Mouse (Mus musculus) bone marrow macrophage, adult 2 months (primary cell): ENCODE data around the gene Ddx42. TPM values are rescaled to one million over a fixed set of nuclear protein-coding genes. Genes with fewer than 3 reads are reported as not detected.

Experiments
- H3K27ac ChIP-seq: 2 replicates; pipeline ENCODE4 v1.5.1; 2012; ENCODE audit warnings: low read depth, low read length; ENCODE audit not compliant: insufficient read depth
- H3K4me1 ChIP-seq: 2 replicates; pipeline ENCODE4 v1.6.1; 2012; ENCODE audit warnings: low read length; ENCODE audit not compliant: control insufficient read depth, insufficient read depth
- H3K4me3 ChIP-seq: 2 replicates; pipeline ENCODE4 v1.5.1; 2012; ENCODE audit warnings: mild to moderate bottlenecking, low read length, moderate library complexity; ENCODE audit not compliant: insufficient read depth
- CTCF ChIP-seq: IDR thresholded peaks from 2 replicates; pipeline ENCODE4 v1.5.1; 2012; ENCODE audit warnings: low read depth, mild to moderate bottlenecking, low read length, moderate library complexity
- POLR2A ChIP-seq: IDR thresholded peaks from 2 replicates; pipeline ENCODE4 v1.6.1; 2012; ENCODE audit warnings: mild to moderate bottlenecking, low read depth, low read length, borderline replicate concordance
- polyA plus RNA-seq: library from polyadenylated mRNA; stranded (reverse); fragments of >200 nt; gene quantifications from 2 replicates; pipeline ENCODE4 v1.2.4, GENCODE M21; 2012; ENCODE audit not compliant: missing spikeins, insufficient read depth, insufficient read length

The Ddx42 gene
- polyA plus RNA-seq, 1 experiment = 42.8 TPM

- no peak overlapping the region for H3K4me3 ChIP-seq
- no peak overlapping the region for H3K27ac ChIP-seq
- peaks cover 34% of the 10 kb centered on the region for H3K4me1 ChIP-seq
- TF ChIP-seq CTCF = no peak
- no peak for TF ChIP-seq POLR2A
Measured at GRCm38 (mm10) chr11:106267311-106267852, 50.7 kb downstream of the Ddx42 start.

DNA sequence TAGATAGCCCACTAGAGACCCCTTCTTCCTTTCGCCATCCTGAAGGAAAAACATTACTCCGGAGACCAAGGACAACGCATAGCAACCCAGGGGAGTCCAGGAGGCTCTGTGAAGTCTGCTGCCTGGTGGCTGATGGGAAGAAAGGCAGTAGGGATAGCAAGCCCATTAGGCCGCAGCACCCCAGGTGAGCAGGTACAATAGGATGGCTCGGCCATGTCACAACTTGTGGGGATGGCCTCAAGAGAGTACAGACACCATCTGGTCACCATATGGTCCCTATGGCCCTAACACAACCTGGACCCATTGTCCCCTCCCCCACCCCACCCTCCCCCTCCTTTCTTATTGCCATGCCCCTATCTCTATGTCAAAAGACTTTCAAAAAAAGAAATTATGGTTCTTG, 51.1 kb downstream of the Ddx42 start:
- H3K27ac ChIP-seq = no peak overlapping the region
- H3K4me1 ChIP-seq = peaks cover 34% of the 10 kb centered on the region
- no peak for TF ChIP-seq CTCF
- TF ChIP-seq POLR2A = no peak
- H3K4me3 ChIP-seq = no peak overlapping the region

DNA sequence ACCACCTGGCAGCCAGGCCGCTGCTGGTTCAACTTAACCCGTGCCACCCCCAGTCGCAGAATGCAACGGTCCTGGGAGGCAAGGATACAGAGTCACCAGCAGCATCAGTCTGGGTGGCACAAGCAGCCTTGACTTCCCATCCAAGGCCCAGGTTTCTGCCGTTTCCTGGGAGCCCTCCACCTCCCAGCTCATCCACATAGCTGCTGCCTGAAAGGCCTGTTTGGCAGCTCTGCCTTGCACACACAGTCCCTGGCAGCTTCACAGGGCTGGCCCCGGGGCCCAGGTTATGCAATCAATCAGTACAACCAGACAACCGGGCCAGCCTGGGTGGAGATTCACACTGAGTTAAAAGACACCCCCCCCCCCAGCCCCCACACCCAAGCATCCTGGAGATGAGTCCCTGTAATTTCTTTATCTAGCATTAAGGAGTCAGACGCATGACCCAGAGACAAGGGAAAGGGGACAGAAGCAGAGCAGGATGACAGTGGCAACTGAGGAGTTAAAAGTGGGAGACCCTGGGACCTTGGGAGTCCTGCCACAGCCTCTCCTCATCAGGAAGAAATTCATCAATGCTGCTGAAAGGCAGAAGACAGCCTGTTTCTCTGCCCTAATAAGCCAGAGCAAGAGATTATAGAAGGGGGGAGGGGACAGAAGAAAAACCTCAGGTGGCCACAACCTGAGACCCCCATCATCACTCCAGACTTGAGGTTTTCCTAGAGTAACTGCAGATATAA, 51.8 kb downstream of the Ddx42 start:
- Histone ChIP-seq H3K4me3 (no peak overlapping the region), H3K27ac (no peak overlapping the region), H3K4me1 (peaks cover 34% of the 10 kb centered on the region)
- TF ChIP-seq CTCF (no peak), POLR2A (no peak)

GRCm38 (mm10) chr11:106269060-106269431, 52.3 kb downstream of the Ddx42 start:
- Histone ChIP-seq H3K27ac (no peak overlapping the region), H3K4me3 (no peak overlapping the region), H3K4me1 (peaks cover 36% of the 10 kb centered on the region)
- TF ChIP-seq CTCF = no peak
- no peak for TF ChIP-seq POLR2A

GRCm38 (mm10) chr11:106271131-106271793, 54.5 kb downstream of the Ddx42 start:
- Histone ChIP-seq H3K4me3 (peak overlapping the region; percentile 74), H3K27ac (0 out of 2 replicates have a peak overlapping the region, but pooled peaks have one; percentile 76), H3K4me1 (peaks cover 36% of the 10 kb centered on the region)
- TF ChIP-seq CTCF (no peak), POLR2A (no peak)

- H3K27ac ChIP-seq = peak overlapping the region; percentile 76
- peak overlapping the region; percentile 74 for H3K4me3 ChIP-seq
- no peak for TF ChIP-seq POLR2A
- no peak for TF ChIP-seq CTCF
- peaks cover 36% of the 10 kb centered on the region for H3K4me1 ChIP-seq
Measured at GRCm38 (mm10) chr11:106271794-106272643, 55.3 kb downstream of the Ddx42 start.

- peak within 1 kb of the TSS; percentile 78 for H3K27ac ChIP-seq
- TF ChIP-seq POLR2A = 0 out of 2 replicates have a peak, but pooled peaks have one; percentile 46
- no peak for TF ChIP-seq CTCF
- H3K4me1 ChIP-seq = peaks cover 36% of the 10 kb centered on the region
Measured at GRCm38 (mm10) chr11:106272644-106273310, 56.1 kb downstream of the Ddx42 start, which contains the start of gene Smarcd2. Smarcd2 (minus strand) TSS chr11:106272972.

DNA sequence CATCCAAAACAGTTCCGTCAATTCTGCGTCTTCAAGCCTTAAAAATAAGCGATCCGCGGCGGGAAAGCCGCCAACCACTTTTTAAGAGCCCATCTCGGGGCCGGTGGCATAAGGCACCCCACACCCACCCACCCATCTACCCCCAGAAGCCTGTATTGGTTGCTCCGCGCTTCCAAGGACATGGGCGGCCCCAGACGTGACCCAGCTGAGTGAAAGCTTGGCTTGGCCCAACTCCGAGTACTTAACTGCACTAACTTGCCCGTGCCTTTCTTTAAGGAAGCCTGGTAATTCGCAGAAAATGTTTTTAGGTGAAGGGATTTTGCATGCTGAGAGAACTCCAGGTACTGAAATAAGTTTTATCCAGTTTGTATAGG, 56.6 kb downstream of the Ddx42 start:
- no peak for TF ChIP-seq CTCF
- no peak for TF ChIP-seq POLR2A
- Histone ChIP-seq H3K4me3 (peak overlapping the region; percentile 74), H3K4me1 (peaks cover 33% of the 10 kb centered on the region), H3K27ac (peak overlapping the region; percentile 78)

More at GRCm38 (mm10) chr11:106272644-106273310, 56.1 kb downstream of the Ddx42 start, which contains the start of gene Smarcd2:
- peak within 1 kb of the TSS; percentile 74 for H3K4me3 ChIP-seq

GRCm38 (mm10) chr11:106273811-106274210, 57.1 kb downstream of the Ddx42 start:
- TF ChIP-seq POLR2A (no peak), CTCF (no peak)
- peak overlapping the region; percentile 74; the same call in 1 of the 2 replicates for H3K4me3 ChIP-seq
- H3K4me1 ChIP-seq = peaks cover 30% of the 10 kb centered on the region
- no peak overlapping the region for H3K27ac ChIP-seq
